Mouse (Mus musculus) bone marrow macrophage, adult 2 months (primary cell): ENCODE data around the gene Sumo3.

Experiments
- CTCF ChIP-seq: IDR thresholded peaks from 2 replicates; pipeline ENCODE4 v1.5.1; 2012; ENCODE audit warnings: low read depth, mild to moderate bottlenecking, low read length, moderate library complexity
- POLR2A ChIP-seq: IDR thresholded peaks from 2 replicates; pipeline ENCODE4 v1.6.1; 2012; ENCODE audit warnings: mild to moderate bottlenecking, low read depth, low read length, borderline replicate concordance

GRCm38 (mm10) chr10:77605908-77606826 lies at the start of gene Sumo3, which contains the start of gene Gm49325:
- TF ChIP-seq POLR2A: no peak
- TF ChIP-seq CTCF: no peak
